Comparison of ENCODE assay signal across 22 mouse cellular contexts in the genomic region with DNA sequence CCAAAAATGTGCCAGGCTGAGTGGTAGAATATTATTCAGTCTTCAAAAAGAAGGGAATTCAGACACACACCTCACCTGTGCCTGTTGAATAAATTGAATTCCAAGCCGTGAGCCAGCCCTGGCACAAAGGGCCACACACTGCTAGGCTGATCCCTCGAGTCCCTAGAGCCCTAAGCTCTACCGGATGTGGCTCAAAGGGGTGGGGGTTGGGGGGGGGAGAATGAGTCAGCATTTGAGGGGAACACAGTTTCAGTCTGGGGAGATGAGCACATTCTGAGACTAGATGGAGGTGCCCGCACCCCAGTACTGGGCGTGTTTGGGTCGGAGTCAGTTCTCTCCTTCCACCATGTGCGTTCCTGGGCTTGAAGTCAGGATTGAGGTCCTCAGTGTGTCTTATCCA. TPM values are rescaled to one million over a fixed set of nuclear protein-coding genes. Genes with fewer than 3 reads are reported as not detected.
"Had no signal": no experiment of that assay in that cellular context is flagged by ENCODE, and none has a peak within 500 bp of the region (broad histone marks: within the 10 kb centered on the region; RNA-seq: fewer than 3 reads in every experiment).

No protein-coding gene starts in this region.

- H3K27ac ChIP-seq: kidney, postnatal 0 days; limb, embryonic 13.5 days; liver, embryonic 14.5 days; midbrain, embryonic 15.5 days; neural tube, embryonic 12.5 days; stomach, embryonic 15.5 days had no signal

- H3K9ac ChIP-seq: limb, embryonic 13.5 days; liver, embryonic 14.5 days; midbrain, embryonic 15.5 days; neural tube, embryonic 12.5 days; stomach, embryonic 15.5 days had no signal

- H3K36me3 ChIP-seq: limb, embryonic 13.5 days; midbrain, embryonic 15.5 days; neural tube, embryonic 12.5 days; stomach, embryonic 15.5 days had no signal

- ATAC-seq: midbrain, embryonic 15.5 days had no signal

- DNase-seq: kidney, adult 8-10 months; kidney, postnatal 36 days; lung, adult 18-20 months; thymus, adult 2 months; thymus, postnatal 36 days had no signal

- H3K4me3 ChIP-seq: limb, embryonic 13.5 days; megakaryocyte, embryonic 14.5 days; midbrain, embryonic 15.5 days; neural tube, embryonic 12.5 days; stomach, embryonic 15.5 days had no signal

- H3K9me3 ChIP-seq: limb, embryonic 13.5 days; megakaryocyte, embryonic 14.5 days; midbrain, embryonic 15.5 days; neural tube, embryonic 12.5 days; stomach, embryonic 15.5 days had no signal

RNA-seq across cellular contexts. Expression of gene Fgf4, which starts 10.0 kb away (rescaled TPM):
- total RNA-seq: layer of hippocampus, adult 18-20 months; layer of hippocampus, postnatal 10 days; left cerebral cortex, postnatal 36 days; liver, adult 2 months; monocyte, adult 5-6 weeks had no signal
- polyA plus RNA-seq: kidney, postnatal 0 days; liver, adult 2 months; liver, embryonic 14.5 days; lung, embryonic 16.5 days; midbrain, embryonic 11.5 days; midbrain, embryonic 15.5 days; spleen, adult 2 months; stomach, embryonic 15.5 days; testis, adult 2 months had no signal

RNA-seq across cellular contexts. Expression of gene Fgf3, which starts 19.3 kb away (rescaled TPM):
- total RNA-seq: layer of hippocampus, adult 18-20 months; layer of hippocampus, postnatal 10 days; liver, adult 2 months; monocyte, adult 5-6 weeks had no signal
- polyA plus RNA-seq: liver, adult 2 months; lung, embryonic 16.5 days; stomach, embryonic 15.5 days; testis, adult 2 months had no signal

RNA-seq across cellular contexts. Expression of gene Fgf15, which starts 39.2 kb away (rescaled TPM):
- total RNA-seq: layer of hippocampus, adult 18-20 months; layer of hippocampus, postnatal 10 days; left cerebral cortex, postnatal 36 days; liver, adult 2 months; monocyte, adult 5-6 weeks; neutrophil, adult 5-6 weeks had no signal
- polyA plus RNA-seq: liver, adult 2 months; lung, embryonic 16.5 days; spleen, adult 2 months; testis, adult 2 months had no signal
